Mouse (Mus musculus) stomach, postnatal 0 days (tissue): Measurements from ENCODE around the gene Pitpnm2. TPM values are rescaled to one million over a fixed set of nuclear protein-coding genes. Genes with fewer than 3 reads are reported as not detected.
"Not testable (repeated sequence)": the region's sequence is repeated elsewhere in the genome, so short reads cannot be mapped to it uniquely, and the experiment has no call there.

Experiments
- ATAC-seq: fragments of 200-750 bp; cut with Nextera tagmentation; 2 replicates; pipeline ENCODE4 v1.8.0; 2017; ENCODE audit not compliant: low FRiP score, low TSS enrichment
- DNase-seq: peaks from one replicate; pipeline ENCODE4 v3.0.0-alpha.2; 2016; ENCODE audit warnings: low spot score
- H3K27ac ChIP-seq: fragments of 300-500 bp; sonication (generic); replicated peaks from 2 replicates; pipeline ENCODE4 v1.5.1; 2014; ENCODE audit warnings: mild to moderate bottlenecking, control low read depth
- H3K27me3 ChIP-seq: fragments of 300-500 bp; sonication (generic); 2 replicates; pipeline ENCODE4 v1.6.1; 2014; ENCODE audit warnings: low read length; ENCODE audit not compliant: control insufficient read depth, insufficient read depth
- H3K36me3 ChIP-seq: fragments of 300-500 bp; sonication (generic); 2 replicates; pipeline ENCODE4 v1.6.1; 2014; ENCODE audit warnings: low read length, mixed read lengths; ENCODE audit not compliant: control insufficient read depth, insufficient read depth
- H3K4me1 ChIP-seq: fragments of 300-500 bp; sonication (generic); replicated peaks from 2 replicates; pipeline ENCODE4 v1.6.1; 2014; ENCODE audit warnings: antibody characterized with exemption; ENCODE audit not compliant: control insufficient read depth, insufficient read depth
- H3K4me2 ChIP-seq: fragments of 300-500 bp; sonication (generic); replicated peaks from 2 replicates; pipeline ENCODE4 v1.6.1; 2014; ENCODE audit warnings: low read depth, mild to moderate bottlenecking, control low read depth, moderate library complexity
- H3K4me3 ChIP-seq: fragments of 300-500 bp; sonication (generic); 2 replicates; pipeline ENCODE4 v1.5.1; 2014; ENCODE audit warnings: low read depth, low read length, control low read depth
- H3K9ac ChIP-seq: fragments of 300-500 bp; sonication (generic); 2 replicates; pipeline ENCODE4 v1.6.1; 2014; ENCODE audit warnings: mild to moderate bottlenecking, low read length, control low read depth, mixed read lengths
- H3K9me3 ChIP-seq: fragments of 300-500 bp; sonication (generic); 2 replicates; pipeline ENCODE4 v1.6.1; 2016; ENCODE audit warnings: low read length; ENCODE audit not compliant: control insufficient read depth
- CTCF ChIP-seq: IDR thresholded peaks from 2 replicates; pipeline ENCODE4 v1.5.1; 2016; ENCODE audit warnings: antibody characterized with exemption, low read depth, mild to moderate bottlenecking, moderate library complexity
- EP300 ChIP-seq: optimal IDR thresholded peaks from 2 replicates; pipeline ENCODE3; 2016; ENCODE audit warnings: antibody characterized with exemption
- WGBS: fragments of 180-500 bp; shearing (Covaris S2); extraction: QIAGEN DNeasy Blood & Tissue Kit; methylation state at CpG from one replicate; pipeline ENCODE4 v1.1.7; 2014; 5-methylcytosine and 5-hydroxymethylcytosine counted together
- polyA plus RNA-seq: library from polyadenylated mRNA; unstranded; fragments of >200 nt; fragmentation: Nextera tagmentation; extraction: Ambion mirVana; gene quantifications from 2 replicates; pipeline ENCODE4 v1.2.1, GENCODE M21; 2015

The Pitpnm2 gene
- polyA plus RNA-seq, result 1.8 and 2.3 TPM in 2 replicates

- peak within 1 kb of the TSS; percentile 83 for H3K27ac ChIP-seq
- 1% methylated on average over 49 of the region's 90 CpGs for WGBS
- no peaks in the 10 kb centered on the region for H3K27me3 ChIP-seq
- H3K4me2 ChIP-seq, result peak within 1 kb of the TSS; percentile 81
- TF ChIP-seq CTCF (peak; percentile 10; the same call in 1 of the 2 replicates), EP300 (no peak)
- H3K4me1 ChIP-seq, result no peaks in the 10 kb centered on the region
- peak; percentile 84 for ATAC-seq
- DNase-seq, result peak; percentile 66
- peak within 1 kb of the TSS; percentile 79 for H3K9ac ChIP-seq
- no peaks in the 10 kb centered on the region for H3K9me3 ChIP-seq
- H3K4me3 ChIP-seq, result peak within 1 kb of the TSS; percentile 63
- H3K36me3 ChIP-seq, result no peaks in the 10 kb centered on the region
Observed at GRCm38 (mm10) chr5:124249614-124250591, at the start of gene Pitpnm2. Gene Pitpnm2, minus strand, starts transcription at chr5:124249760.

GRCm38 (mm10) chr5:124299307-124299706, 49.7 kb upstream of the Pitpnm2 start:
- peak; percentile 77 for TF ChIP-seq CTCF
- 59% methylated on average over 3 of the region's 4 CpGs for WGBS
- H3K36me3 ChIP-seq, H3K9me3 ChIP-seq, DNase-seq, H3K4me3 ChIP-seq, H3K4me2 ChIP-seq, H3K4me1 ChIP-seq, H3K27me3 ChIP-seq, H3K9ac ChIP-seq, ATAC-seq, H3K27ac ChIP-seq: not testable (repeated sequence)

- peaks cover 13% of the 10 kb centered on the region for H3K36me3 ChIP-seq
- H3K4me1 ChIP-seq, result no peaks in the 10 kb centered on the region
- 92% methylated on average over 4 of the region's 4 CpGs for WGBS
- no peaks in the 10 kb centered on the region for H3K9me3 ChIP-seq
- no peak for DNase-seq
- no peak overlapping the region for H3K9ac ChIP-seq
- H3K27me3 ChIP-seq, result no peaks in the 10 kb centered on the region
- no peak for ATAC-seq
- H3K4me2 ChIP-seq, result no peak overlapping the region
- H3K4me3 ChIP-seq, result no peak overlapping the region
- H3K27ac ChIP-seq, result no peak overlapping the region
- TF ChIP-seq CTCF (no peak), EP300 (no peak)
Observed at GRCm38 (mm10) chr5:124296475-124296874, 46.9 kb upstream of the Pitpnm2 start.

- no peak for DNase-seq
- no peak for TF ChIP-seq EP300
- TF ChIP-seq CTCF, result no peak
- no peak for ATAC-seq
- no peak overlapping the region for H3K4me3 ChIP-seq
- H3K9ac ChIP-seq, result no peak overlapping the region
- no peaks in the 10 kb centered on the region for H3K9me3 ChIP-seq
- no peaks in the 10 kb centered on the region for H3K27me3 ChIP-seq
- H3K36me3 ChIP-seq, result peaks cover 14% of the 10 kb centered on the region
- no peaks in the 10 kb centered on the region for H3K4me1 ChIP-seq
- H3K4me2 ChIP-seq, result no peak overlapping the region
- no peak overlapping the region for H3K27ac ChIP-seq
- 91% methylated on average over 5 of the region's 5 CpGs for WGBS
Observed at GRCm38 (mm10) chr5:124293967-124294366, 44.4 kb upstream of the Pitpnm2 start.

GRCm38 (mm10) chr5:124290216-124290615, 40.7 kb upstream of the Pitpnm2 start:
- no peak overlapping the region for H3K9ac ChIP-seq
- no peak overlapping the region for H3K4me3 ChIP-seq
- DNase-seq (no peak), ATAC-seq (no peak)
- 84% methylated on average over 4 of the region's 4 CpGs for WGBS
- H3K4me1 ChIP-seq, result no peaks in the 10 kb centered on the region
- no peaks in the 10 kb centered on the region for H3K27me3 ChIP-seq
- no peaks in the 10 kb centered on the region for H3K9me3 ChIP-seq
- no peak overlapping the region for H3K4me2 ChIP-seq
- TF ChIP-seq CTCF (no peak), EP300 (no peak)
- H3K27ac ChIP-seq, result no peak overlapping the region
- H3K36me3 ChIP-seq, result peaks cover 15% of the 10 kb centered on the region
